Mouse (Mus musculus) brain, embryonic 14.5 days (tissue): ENCODE measurements at regions not wholly inside any gene's neighbourhood (a gene's known extent, or its start where the extent isn't known, plus 50 kb on each side); places are given as distances from the start of the nearest gene placed in this dataset.

Experiments used
- CTCF ChIP-seq: fragments of 200-500 bp; IDR thresholded peaks from 2 replicates; pipeline ENCODE4 v1.5.1; 2012; ENCODE audit warnings: inconsistent platforms, mild to moderate bottlenecking, moderate library complexity, borderline replicate concordance; ENCODE audit not compliant: insufficient read depth, insufficient read length; ENCODE audit errors: extremely low read depth
- POLR2A ChIP-seq: fragments of 200-500 bp; IDR thresholded peaks from 2 replicates; pipeline ENCODE4 v1.6.1; 2012; ENCODE audit warnings: mild to moderate bottlenecking, inconsistent platforms, borderline replicate concordance; ENCODE audit not compliant: poor library complexity, insufficient read depth, insufficient read length, severe bottlenecking; ENCODE audit errors: extremely low read depth

DNA sequence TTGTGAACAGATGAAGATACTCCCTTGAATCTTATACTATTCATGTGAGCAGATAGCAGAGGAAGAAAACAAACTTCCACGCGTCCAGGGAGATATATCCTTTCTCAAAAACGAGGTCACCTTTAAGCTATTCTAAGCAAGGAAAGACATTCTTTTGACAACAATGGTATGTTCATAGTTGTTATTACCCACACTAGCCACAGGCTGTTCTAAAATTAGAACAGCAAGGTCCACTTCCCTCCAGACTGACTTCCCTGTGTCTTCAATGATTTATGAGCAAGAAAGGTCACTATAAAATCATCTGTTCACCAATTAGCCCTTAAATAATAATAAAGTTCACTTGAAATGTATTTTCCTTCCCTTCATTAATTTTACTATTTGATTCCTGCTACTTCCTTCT, 263.3 kb upstream of the Cpeb2 start:
- no peak for TF ChIP-seq CTCF
- TF ChIP-seq POLR2A, result no peak
